Mouse (Mus musculus): ENCODE results near the gene Anp32e.
"Not testable (repeated sequence)": the region's sequence is repeated elsewhere in the genome, so short reads cannot be mapped to it uniquely, and the experiment has no call there.

The Anp32e gene

DNA sequence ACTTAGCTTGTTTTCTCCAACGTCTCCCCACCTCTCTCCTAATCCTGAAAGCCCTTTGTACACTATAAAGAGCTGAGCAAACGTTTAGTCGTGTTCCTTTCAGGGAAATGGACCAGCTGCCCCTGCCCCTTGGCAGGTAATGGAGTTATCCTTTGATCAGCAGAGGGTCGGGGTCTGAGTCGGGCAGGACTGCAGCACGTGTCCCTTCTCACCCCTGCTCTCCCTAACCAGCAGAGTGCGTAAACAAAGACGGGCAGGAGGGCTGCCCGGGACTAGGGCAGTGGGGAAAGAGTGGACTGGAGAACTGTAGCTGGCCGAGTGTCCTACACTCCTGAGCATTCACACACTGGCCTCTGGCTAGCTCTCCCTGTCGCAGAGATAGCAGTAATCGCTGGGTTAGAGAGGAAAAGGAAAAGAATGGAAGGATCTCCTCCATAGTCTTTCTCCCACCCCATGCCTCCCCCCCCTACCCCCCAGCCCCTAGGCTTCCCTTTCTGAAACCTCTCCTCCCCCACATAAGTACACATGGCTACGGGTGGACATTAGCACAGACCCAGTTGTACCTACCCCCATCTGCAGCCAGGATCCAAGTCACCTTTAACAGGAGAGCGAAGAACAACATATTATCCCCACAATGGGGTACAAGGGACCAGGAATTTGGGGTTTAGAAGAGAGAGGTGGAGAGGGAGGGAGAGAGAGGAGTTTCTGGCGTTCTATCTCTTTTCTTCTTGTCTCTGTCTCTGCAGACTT lies 25.1 kb upstream of the Anp32e start:
- DNase-seq (ENCODE audit: low read depth, low spot score) = no peak

DNA sequence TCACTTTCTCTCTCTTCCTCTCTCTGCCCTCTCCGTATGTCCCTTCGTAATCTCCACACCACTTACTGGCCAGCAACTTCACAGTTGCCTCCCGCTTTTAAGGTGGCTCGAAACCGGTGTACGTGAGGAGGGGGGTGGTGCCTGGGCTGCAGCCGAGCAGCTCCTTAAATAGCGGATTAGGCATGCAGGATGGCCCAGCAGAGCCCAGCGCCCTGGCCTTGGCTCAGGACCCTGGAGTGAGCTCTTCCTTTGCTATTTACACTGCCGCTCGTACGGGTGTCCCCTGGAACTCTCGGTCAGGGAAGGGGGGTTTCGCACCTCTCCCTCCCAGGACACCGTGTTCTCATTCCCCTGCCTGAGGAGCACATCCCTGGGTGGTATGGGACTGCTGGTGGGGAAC lies 24.5 kb upstream of the Anp32e start, which contains the start of gene Car14:
Car14 (minus strand) TSS at position 124 of the 400 bp plus-strand sequence.
- no peak for DNase-seq (ENCODE audit: low read depth, low spot score)

DNA sequence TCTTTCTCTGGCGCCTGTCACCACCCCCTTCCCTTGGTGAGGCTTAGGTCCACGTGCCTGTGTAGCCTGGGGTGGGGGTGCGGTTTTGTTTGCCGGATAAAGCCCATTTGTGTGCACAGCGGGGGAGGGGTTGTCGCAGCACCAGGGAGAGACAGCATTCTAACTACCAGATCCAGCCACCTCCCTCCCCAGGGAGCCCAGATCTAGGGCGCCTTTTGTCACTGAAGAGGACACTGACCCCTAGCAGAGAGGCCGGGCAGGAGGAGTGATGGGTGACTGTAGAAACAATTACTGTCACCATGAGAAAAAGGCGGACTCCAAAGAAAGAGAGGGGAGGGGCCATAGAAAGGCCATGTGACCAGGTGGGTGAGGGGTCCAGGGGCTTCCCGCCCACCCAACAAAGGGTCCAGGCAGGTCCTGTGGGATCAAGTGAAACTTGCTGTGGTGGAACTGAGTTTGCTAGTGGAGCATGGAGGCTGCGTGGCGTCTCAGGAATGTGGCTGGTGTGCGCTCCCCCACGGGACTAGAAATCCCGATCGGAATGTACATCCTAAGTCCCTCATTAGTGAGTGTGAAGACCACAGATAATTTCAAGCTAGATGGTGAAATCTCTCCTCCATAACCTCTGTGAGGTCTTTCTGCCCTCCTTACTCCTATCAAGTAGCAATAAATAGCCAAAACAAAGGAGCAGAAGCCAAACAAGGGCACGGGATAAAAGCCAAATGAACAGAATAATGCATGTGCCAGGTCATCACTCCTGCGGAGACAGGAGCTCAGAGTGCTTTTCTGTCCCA lies 23.7 kb upstream of the Anp32e start:
- DNase-seq (ENCODE audit: low read depth, low spot score) = no peak

DNA sequence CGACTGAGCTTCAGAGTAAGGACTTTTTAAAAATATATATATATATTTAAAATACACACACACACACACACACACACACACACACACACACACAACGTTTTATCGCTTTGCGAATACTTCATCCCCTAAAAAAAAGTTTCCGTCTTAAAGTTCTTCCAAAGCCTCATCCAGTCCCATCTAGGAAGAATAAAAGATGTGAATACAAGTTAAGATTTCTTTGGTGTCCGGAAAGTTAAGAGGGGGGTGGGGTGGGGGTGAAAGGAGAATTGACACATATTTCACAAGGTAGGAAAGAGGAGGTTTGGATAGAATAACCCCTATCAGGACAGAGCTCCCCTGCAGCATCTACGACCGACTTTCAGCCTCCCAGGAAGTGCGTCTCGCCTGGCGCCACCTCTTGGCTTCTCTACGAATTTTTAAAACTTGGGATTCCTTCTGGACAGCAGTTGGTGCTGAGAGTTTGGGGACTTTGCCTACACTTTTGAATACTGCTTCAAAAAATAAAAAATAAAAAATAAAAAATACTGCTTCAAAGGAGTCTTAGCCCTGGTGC lies 23.0 kb upstream of the Anp32e start:
- DNase-seq (ENCODE audit: low read depth, low spot score) = no peak

DNA sequence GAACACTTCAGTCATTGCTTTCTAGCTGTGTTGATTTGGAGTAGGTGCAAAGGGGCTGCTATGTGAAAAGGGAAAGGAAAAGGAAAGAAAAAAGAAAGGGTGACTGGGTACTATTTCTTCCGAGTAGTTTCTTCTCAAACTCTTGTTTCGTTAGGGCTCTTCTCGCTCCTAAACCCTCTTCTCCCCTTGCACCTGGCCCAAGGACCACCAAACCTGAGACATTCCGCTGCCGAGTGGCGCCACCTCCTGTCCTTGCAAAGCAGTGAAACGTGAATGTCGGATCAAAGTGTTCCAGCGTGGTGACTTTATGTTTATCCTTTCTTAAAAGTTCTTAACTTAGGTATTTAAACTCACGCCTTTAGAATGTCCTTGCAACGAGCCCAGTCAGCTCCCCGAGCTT lies 22.2 kb upstream of the Anp32e start:
- DNase-seq (ENCODE audit: low read depth, low spot score) = no peak

DNA sequence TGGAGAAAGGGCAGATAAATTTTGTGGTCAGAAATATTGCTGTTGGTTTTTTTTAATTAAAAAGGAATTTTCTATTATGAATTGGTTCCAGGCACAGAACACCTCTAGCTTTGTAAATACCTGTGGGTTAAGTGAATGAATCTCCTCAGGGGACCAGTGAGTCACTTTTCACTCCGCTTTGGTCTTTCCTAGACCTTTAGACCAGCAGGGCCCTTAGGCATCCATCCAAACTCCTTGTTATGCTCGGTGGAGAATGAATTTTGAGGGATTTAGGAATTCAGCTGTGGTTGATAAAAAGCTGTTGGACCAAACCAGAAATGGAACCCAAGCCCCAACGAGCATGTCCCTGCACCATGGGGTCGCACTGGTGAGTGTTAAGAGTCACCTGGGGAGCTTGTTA lies 21.4 kb upstream of the Anp32e start:
- no peak for DNase-seq (ENCODE audit: low read depth, low spot score)

DNA sequence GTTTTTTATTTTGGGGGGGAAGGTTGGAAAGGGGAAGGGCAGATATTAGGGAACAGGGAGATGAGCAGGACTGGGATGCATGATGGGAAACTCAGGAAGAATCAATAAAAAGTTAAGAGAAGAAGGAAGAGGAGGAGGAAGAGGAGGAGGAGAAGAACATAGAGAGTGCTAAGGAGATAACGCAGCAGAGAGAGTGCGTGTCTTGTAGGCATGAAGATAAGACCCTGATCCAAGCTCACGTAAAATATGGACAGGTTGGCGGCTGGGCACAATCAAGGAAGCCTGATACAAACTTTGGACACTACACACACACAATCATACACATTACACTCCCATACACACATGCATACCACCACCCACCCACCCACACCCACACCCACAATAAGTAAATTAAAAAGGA lies 14.3 kb upstream of the Anp32e start:
- no peak for DNase-seq (ENCODE audit: low read depth, low spot score)

DNA sequence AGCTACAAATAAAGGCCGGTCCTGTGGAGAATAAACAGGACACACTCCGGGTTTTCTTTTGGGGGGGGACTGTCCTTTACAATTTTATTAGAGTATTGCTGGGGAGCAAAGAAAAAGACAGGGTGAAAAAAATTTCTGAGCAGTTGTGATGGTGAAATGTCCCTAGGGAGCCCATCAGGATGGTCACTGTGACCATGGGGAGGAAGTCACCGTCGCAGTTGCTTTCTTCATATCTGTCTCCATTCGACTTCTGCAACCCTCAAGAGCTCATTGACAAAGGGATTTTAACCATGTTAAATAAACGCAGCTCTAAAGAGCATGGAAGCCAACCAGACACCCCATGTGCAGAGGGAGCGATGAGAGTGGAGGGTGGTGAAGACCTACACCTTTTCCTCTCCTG lies 12.3 kb upstream of the Anp32e start:
- no peak for DNase-seq (ENCODE audit: low read depth, low spot score)

DNA sequence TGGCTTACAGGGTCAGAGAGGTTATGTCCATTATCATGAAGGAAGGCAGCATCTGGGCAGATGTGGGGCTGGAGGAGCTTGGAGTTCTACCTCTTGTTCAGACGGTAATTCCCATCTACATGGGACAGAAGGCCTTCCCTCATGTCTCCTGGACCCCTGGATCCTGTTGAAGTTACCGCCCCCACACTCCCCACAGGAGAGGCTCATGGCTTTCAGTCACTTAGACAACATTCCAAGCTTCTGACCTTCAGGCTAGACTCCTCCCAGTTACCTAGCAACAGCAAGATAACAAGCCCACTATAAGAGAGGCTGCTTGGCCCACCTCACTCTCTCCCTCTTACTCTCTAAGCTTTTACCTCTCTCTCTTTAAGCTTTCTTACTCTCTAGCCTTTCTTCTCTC lies 8.5 kb upstream of the Anp32e start:
- not testable (repeated sequence) for DNase-seq (ENCODE audit: low read depth, low spot score)

DNA sequence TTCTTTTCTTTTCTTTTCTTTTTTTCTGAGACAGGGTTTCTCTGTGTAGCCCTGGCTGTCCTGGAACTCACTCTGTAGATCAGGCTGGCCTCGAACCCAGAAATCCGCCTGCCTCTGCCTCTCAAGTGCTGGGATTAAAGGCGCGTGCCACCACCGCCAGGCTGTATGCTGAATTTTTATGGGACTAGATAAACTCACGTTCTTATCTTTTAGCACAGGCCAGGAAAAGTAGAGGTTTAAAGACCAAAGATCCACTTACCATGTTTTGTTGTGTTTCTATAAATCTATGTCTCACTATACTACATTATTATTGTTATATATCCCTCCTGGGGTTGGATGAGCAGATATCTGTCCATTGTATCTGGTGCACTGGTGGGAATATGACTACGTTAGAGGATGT lies 5.6 kb upstream of the Anp32e start:
- not testable (repeated sequence) for DNase-seq (ENCODE audit: low read depth, low spot score)

DNA sequence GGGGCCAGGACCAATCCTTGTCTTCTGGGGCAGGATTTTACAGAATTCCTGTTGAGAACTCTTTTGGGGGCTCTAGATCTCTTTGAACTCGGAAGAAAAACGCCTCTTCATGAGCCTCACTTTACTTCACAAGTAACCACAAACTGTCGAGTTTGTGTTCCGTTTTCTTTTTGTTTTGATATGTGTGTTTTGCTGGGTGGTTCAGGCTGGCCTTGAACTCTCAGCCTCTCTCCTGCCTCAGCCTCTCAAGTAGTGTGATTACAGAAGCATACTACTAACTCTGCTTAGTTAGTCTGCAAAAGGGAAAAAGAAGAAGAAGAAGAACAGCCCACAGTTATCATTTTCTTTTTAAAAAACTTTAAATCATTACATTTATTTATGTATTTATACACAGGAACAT lies 4.9 kb upstream of the Anp32e start:
- DNase-seq (ENCODE audit: low read depth, low spot score) = no peak

DNA sequence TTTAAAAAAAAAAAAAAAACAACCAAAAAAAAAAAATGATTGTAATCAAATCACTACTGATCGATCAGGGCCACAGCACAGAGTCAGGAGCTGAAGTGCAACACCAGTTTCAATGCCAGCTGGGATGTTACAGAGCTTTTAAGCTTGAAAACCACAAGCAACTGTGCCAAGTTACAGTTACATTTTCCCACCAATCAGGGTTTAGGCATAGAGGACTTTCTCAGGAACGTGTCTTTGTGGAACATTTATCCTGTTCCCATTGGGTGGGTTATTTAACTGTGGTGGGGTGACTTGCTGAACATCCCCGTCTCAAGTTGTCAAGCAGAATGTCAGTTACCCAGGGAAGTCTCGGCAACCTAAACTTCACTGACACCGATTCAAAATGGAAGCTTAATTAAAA lies 4.0 kb upstream of the Anp32e start:
- no peak for DNase-seq (ENCODE audit: low read depth, low spot score)

DNA sequence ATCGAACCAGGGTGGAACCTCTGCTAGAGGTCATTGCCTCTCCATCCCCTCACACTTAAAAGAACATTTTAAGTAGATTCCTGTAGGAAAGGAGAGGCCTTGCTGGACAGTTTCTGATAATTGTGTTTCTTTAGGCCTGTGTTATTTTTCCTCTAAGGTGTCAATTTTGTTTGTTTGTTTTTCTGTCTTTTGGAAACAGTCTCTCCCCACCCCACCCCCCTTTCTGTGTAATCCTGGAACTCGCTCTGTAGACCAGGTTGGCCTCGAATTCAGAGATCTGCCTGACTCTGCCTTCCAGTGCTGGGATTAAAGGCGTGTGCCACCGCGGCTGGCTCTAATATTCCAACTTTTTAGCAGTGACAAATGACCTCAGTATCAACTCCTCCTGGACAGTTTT lies 787 bp upstream of the Anp32e start:
- DNase-seq (ENCODE audit: low read depth, low spot score) = no peak

DNA sequence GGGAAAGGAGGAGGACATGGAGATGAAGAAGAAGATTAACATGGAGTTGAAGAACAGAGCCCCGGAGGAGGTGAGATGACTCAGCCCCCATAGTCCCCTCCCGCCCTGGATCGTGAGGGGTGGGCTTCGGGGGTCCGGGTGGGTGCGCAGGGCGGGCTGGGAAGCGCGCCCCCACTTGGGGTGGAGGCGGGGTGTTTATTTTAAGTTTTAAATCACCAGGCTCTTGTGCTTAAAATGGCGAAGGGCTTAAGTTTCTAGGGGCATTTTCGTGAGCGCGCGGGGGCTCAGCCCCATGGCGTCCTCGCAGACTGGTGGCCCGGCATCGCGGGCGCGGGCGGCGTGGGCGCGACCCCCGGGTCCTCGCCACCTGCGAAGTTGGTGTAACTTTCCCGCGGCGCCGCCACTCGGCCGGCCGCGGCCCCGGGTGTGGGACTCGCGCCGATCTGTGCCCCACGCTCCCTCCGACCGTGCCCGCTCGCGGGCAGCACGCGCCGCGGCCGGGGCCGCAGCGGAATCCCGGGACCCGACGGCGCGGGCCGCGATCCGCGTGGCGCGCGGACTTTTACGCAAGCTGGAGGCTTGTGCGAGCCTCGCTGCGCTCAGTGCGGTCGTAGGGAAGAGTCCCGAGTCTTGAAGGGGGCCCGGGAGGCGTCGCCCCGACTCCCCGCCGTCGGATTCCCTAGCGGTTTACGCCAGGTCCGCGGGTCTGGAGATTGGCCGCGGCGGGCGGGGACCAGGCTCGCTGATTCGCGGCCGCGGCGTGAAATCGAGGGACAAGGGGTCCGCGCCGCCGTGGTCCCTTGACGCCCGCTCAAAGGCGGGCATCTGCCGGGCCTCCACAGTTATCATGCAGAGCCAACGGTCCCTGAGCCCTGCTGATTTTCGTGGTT lies 780 bp downstream of the Anp32e start:
- DNase-seq (ENCODE audit: low read depth, low spot score) = peak; percentile 42

DNA sequence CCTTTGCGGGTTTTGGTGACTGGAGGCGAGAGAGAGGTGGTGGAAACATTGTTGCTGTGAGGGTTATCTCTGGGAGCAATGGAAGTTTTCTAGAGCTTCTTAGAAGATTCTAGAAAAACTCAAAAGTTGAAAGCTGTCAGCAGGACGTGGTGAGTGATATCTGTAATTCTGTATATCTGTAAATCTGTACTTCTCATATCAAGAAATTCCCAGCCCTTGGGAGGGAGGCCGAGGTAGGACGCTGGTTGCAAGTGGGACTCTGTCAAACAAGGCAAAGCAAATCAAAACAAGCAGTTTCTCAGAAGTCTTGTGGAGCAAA lies 1.4 kb downstream of the Anp32e start:
- no peak for DNase-seq (ENCODE audit: low read depth, low spot score)

DNA sequence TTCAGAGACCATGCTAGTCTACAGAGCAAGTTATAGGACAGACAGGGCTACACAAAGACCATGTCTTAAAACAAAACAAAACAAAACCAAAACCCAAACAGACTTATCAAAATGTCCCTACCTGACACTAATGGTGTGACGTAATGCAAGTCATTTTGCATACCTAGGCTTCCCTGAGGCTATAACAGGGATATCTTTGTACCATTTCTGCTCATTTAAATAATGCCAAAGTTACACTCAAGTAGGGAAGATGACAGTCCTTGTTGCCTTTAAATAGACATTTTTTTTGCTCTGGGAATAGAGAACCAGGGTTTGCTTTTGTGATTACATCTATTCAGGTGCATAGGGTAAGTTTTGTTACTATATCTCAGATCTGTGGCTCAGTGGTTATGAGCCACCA lies 2.4 kb downstream of the Anp32e start:
- DNase-seq (ENCODE audit: low read depth, low spot score) = no peak

DNA sequence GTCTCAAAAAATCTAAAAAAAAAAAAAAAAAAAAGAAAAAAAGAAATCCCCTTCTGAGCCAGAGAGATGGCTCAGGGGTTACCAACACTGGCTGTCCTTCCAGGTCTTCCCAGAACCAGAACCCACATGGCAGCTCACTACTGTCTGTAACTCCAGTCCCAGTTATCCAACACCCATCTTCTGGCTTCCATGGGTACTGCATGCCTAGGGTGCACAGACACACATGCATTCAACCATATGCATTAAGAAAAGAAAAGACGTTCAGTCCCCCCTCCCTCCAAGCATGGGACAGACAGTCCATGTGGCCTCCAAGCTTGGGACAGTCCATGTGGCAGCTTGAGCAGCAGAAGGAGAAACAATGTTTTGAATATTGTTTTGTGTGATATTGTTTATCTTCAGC lies 3.1 kb downstream of the Anp32e start:
- DNase-seq (ENCODE audit: low read depth, low spot score) = no peak

DNA sequence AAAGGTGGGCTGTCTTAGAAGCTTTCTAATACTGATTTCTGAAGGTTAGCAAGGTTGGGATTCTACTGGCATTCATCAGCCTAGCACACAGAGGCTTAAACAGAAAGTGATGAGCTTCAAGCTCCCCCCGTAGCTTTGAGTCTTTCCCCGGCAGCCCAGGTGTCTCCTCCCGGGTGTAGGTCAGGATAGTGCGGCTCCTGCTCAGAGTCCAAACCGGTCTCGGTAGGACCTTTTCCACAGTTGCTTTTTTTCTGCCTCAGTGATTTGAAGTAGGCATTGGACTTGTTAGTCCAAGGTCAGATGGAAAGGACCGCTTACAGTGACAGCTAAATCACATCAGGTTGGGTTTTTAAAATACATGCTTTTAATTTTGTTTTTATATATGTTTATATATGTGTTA lies 3.5 kb downstream of the Anp32e start:
- DNase-seq (ENCODE audit: low read depth, low spot score) = no peak

DNA sequence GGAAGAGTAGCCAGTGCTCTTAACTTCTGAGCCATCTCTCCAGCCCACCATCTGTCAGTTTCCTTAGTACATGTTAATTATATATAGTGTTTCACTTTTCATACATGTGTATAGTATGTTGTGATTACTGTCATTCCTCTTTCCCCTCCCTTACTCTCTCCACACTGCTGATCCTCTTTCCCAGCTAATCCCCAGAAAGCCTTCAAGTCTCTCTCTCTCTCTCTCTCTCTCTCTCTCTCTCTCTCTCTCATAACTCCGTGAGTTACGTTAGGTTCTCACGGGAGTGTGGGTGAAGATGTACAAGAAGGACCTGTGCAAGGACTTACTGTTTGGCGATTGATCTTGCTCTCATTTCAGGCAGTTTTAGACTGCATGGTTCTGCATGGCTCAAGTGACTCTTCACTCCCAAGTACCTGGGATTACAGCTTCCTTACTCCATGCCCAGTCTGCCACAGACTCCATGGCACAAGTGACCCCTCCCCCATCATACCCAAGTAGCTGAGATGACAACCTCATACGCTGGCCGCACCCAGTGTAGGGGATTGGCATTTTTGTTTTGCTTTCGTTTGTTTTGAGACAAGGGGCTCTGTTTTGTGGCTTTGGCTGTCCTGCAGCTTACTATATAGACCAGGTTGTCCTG lies 4.2 kb downstream of the Anp32e start:
- no peak for DNase-seq (ENCODE audit: low read depth, low spot score)

DNA sequence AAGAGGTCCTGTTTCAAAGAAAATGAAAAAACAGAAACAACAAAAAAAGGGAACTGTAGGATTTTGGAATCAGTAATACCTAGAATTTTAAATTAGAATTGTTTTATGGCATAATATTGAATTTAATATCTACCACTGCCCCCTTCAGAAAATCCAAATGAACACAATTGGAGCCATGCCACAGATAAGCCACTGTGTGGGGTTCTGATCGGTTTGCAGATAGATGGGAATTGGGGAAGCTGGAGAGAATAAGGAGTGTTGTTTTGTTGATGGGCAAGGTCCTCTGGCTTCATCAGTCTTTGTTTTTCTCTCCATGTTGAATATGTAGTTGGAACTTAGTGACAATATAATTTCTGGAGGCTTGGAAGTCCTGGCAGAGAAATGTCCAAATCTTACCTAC lies 5.4 kb downstream of the Anp32e start:
- DNase-seq (ENCODE audit: low read depth, low spot score) = no peak

DNA sequence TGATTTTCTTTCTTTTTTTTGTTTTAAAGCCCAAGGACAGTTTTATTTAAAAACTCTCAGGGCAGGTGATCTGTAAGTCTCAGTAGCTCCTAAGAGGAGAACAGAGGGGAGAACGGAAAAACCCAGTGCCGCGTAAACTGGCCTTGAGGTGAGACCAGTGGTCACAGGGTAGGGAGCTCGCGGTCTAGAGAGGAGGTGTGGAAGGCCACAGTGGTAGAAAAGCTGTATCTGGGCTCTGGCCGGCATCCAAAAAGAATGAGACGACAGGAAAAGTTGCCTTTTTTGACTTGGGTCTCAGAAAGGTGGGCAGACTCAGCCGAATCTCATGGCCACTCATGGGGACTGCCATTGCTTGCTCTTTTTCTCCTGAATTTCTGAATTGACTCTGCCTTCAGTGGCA lies 9.2 kb downstream of the Anp32e start:
- DNase-seq (ENCODE audit: low read depth, low spot score) = no peak

DNA sequence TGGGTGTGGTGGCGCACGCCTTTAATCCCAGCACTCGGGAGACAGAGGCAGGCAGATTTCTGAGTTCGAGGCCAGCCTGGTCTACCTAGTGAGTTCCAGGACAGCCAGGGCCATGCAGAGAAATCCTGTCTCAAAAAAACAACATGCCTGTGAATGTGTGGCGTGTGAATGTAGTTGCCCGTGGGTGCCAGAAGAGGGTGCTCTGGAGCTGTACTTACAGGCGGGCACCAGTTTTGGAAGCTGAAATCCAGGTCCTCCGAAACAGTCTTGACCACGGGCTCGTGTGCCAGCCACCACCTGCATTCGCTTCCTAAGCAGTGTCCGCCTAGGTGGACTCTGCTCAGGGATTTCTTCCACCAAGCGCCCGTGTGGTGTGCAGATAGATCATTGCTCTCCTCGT lies 9.8 kb downstream of the Anp32e start:
- no peak for DNase-seq (ENCODE audit: low read depth, low spot score)

Measured in embryo, embryonic 11.5 days (tissue).